Mouse (Mus musculus) kidney, embryonic 14.5 days (tissue): ENCODE results near the gene Olfr613. TPM values are rescaled to one million over a fixed set of nuclear protein-coding genes. Genes with fewer than 3 reads are reported as not detected.

ENCODE experiments used
- microRNA-seq: library from miRNA; unstranded; fragments of <30 nt; microRNA quantifications from one replicate; pipeline ENCODE4, GENCODE M21; 2016
- polyA plus RNA-seq: library from polyadenylated mRNA; unstranded; fragments of >200 nt; fragmentation: Nextera tagmentation; extraction: Ambion mirVana; gene quantifications from 2 replicates; pipeline ENCODE4 v1.2.1, GENCODE M21; 2014

The Olfr613 gene
- polyA plus RNA-seq, 1 experiment from 2014 or later: not detected

Small RNAs within 50 kb of the gene (microRNA-seq; reads per million reads assigned to microRNA genes)
- gene Gm26506: not detected

Other genes starting within 250 kb of the Olfr613 start
- gene Olfr596, start 242.4 kb upstream of the Olfr613 start, polyA plus RNA-seq: not detected in 2 replicates
- gene Olfr597, start 231.8 kb upstream of the Olfr613 start, polyA plus RNA-seq: not detected in 2 replicates
- not detected in 2 replicates for gene Olfr598, start 224.5 kb upstream of the Olfr613 start, polyA plus RNA-seq
- gene Olfr599, start 212.2 kb upstream of the Olfr613 start, polyA plus RNA-seq: not detected in 2 replicates
- not detected in 2 replicates for gene Olfr600, start 198.4 kb upstream of the Olfr613 start, polyA plus RNA-seq
- not detected in 2 replicates for gene Olfr601, start 185.4 kb upstream of the Olfr613 start, polyA plus RNA-seq
- not detected in 2 replicates for gene Olfr603, start 161.9 kb upstream of the Olfr613 start, polyA plus RNA-seq
- not detected in 2 replicates for gene Usp17lc, start 133.0 kb upstream of the Olfr613 start, polyA plus RNA-seq
- gene Olfr605, start 102.6 kb upstream of the Olfr613 start, polyA plus RNA-seq: not detected in 2 replicates
- not detected in 2 replicates for gene Olfr606, start 99.0 kb upstream of the Olfr613 start, polyA plus RNA-seq
- not detected in 2 replicates for gene Olfr607, start 83.9 kb upstream of the Olfr613 start, polyA plus RNA-seq
- not detected in 2 replicates for gene Olfr608, start 78.2 kb upstream of the Olfr613 start, polyA plus RNA-seq
- not detected in 2 replicates for gene Olfr609, start 50.0 kb upstream of the Olfr613 start, polyA plus RNA-seq
- gene Olfr610, start 36.0 kb upstream of the Olfr613 start, polyA plus RNA-seq: not detected in 2 replicates
- gene Olfr611, start 27.2 kb upstream of the Olfr613 start, polyA plus RNA-seq: not detected in 2 replicates
- gene Olfr612, start 5.4 kb upstream of the Olfr613 start, polyA plus RNA-seq: not detected in 2 replicates
- gene Olfr615, start 8.0 kb downstream of the Olfr613 start, polyA plus RNA-seq: not detected in 2 replicates
- gene Olfr616, start 21.1 kb downstream of the Olfr613 start, polyA plus RNA-seq: not detected in 2 replicates
- gene Olfr617, start 25.0 kb downstream of the Olfr613 start, polyA plus RNA-seq: not detected in 2 replicates
- gene Olfr618, start 42.0 kb downstream of the Olfr613 start, polyA plus RNA-seq: not detected in 2 replicates
- not detected in 2 replicates for gene Olfr619, start 52.5 kb downstream of the Olfr613 start, polyA plus RNA-seq
- not detected in 2 replicates for gene Olfr620, start 64.5 kb downstream of the Olfr613 start, polyA plus RNA-seq
- not detected in 2 replicates for gene Olfr622, start 94.6 kb downstream of the Olfr613 start, polyA plus RNA-seq
- not detected in 2 replicates for gene Olfr623, start 115.6 kb downstream of the Olfr613 start, polyA plus RNA-seq
- 0.04 TPM in 1 of 2 replicates, not detected in the other for gene Olfr624, start 123.1 kb downstream of the Olfr613 start, polyA plus RNA-seq
- gene Olfr625-ps1, start 134.6 kb downstream of the Olfr613 start, polyA plus RNA-seq: not detected in 2 replicates
- not detected in 2 replicates for gene Olfr243, start 166.6 kb downstream of the Olfr613 start, polyA plus RNA-seq
- not detected in 2 replicates for gene Olfr628, start 182.3 kb downstream of the Olfr613 start, polyA plus RNA-seq
- not detected in 2 replicates for gene Olfr629, start 196.9 kb downstream of the Olfr613 start, polyA plus RNA-seq
- not detected in 2 replicates for gene Olfr630, start 209.3 kb downstream of the Olfr613 start, polyA plus RNA-seq
- not detected in 2 replicates for gene Olfr69, start 223.5 kb downstream of the Olfr613 start, polyA plus RNA-seq
- not detected in 2 replicates for gene Olfr68, start 231.6 kb downstream of the Olfr613 start, polyA plus RNA-seq
- gene Olfr67, start 243.7 kb downstream of the Olfr613 start, polyA plus RNA-seq: not detected in 2 replicates